Mouse (Mus musculus) liver, embryonic 13.5 days (tissue): ENCODE results near the gene Cfd. TPM values are rescaled to one million over a fixed set of nuclear protein-coding genes. Genes with fewer than 3 reads are reported as not detected.
A peak's percentile ranks its signal among the peaks of the same experiment; 100 is the strongest.

ENCODE experiments used
- ATAC-seq: fragments of 200-750 bp; cut with Nextera tagmentation; 2 replicates; pipeline ENCODE4 v1.8.0; 2017; ENCODE audit warnings: low read depth, mild to moderate bottlenecking, moderate number of reproducible peaks, moderate library complexity
- DNase-seq: peaks from one replicate; pipeline ENCODE4 v3.0.0; 2022
- H3K27ac ChIP-seq: fragments of 300-500 bp; sonication (generic); 2 replicates; pipeline ENCODE4 v1.5.1; 2015; ENCODE audit warnings: moderate library complexity, mild to moderate bottlenecking, inconsistent platforms
- H3K27me3 ChIP-seq: fragments of 300-500 bp; sonication (generic); 2 replicates; pipeline ENCODE4 v1.6.1; 2015; ENCODE audit warnings: mild to moderate bottlenecking, inconsistent platforms
- H3K36me3 ChIP-seq: fragments of 300-500 bp; sonication (generic); 2 replicates; pipeline ENCODE4 v1.6.1; 2015; ENCODE audit warnings: mild to moderate bottlenecking, inconsistent platforms
- H3K4me1 ChIP-seq: fragments of 300-500 bp; sonication (generic); replicated peaks from 2 replicates; pipeline ENCODE4 v1.6.1; 2015; ENCODE audit warnings: inconsistent platforms
- H3K4me2 ChIP-seq: fragments of 300-500 bp; sonication (generic); 2 replicates; pipeline ENCODE4 v1.6.1; 2015; ENCODE audit warnings: inconsistent platforms, mild to moderate bottlenecking, moderate library complexity
- H3K4me3 ChIP-seq: fragments of 300-500 bp; sonication (generic); replicated peaks from 2 replicates; pipeline ENCODE4 v1.5.1; 2015; ENCODE audit warnings: mild to moderate bottlenecking, inconsistent platforms
- H3K9ac ChIP-seq: fragments of 300-500 bp; sonication (generic); 2 replicates; pipeline ENCODE4 v1.6.1; 2015; ENCODE audit warnings: mild to moderate bottlenecking, inconsistent platforms
- H3K9me3 ChIP-seq: fragments of 300-500 bp; sonication (generic); replicated peaks from 2 replicates; pipeline ENCODE4 v1.6.1; 2016; ENCODE audit warnings: inconsistent platforms
- WGBS: fragments of 180-500 bp; shearing (Covaris S2); methylation state at CpG from one replicate; pipeline ENCODE4 v1.1.7; 2015; ENCODE audit not compliant: insufficient replicate concordance; 5-methylcytosine and 5-hydroxymethylcytosine counted together
- polyA plus RNA-seq: library from polyadenylated mRNA; unstranded; fragments of >200 nt; fragmentation: Nextera tagmentation; extraction: Ambion mirVana; gene quantifications from 2 replicates; pipeline ENCODE4 v1.2.1, GENCODE M21; 2015

The Cfd gene
- polyA plus RNA-seq, 1 experiment from 2014 or later: not detected

DNA sequence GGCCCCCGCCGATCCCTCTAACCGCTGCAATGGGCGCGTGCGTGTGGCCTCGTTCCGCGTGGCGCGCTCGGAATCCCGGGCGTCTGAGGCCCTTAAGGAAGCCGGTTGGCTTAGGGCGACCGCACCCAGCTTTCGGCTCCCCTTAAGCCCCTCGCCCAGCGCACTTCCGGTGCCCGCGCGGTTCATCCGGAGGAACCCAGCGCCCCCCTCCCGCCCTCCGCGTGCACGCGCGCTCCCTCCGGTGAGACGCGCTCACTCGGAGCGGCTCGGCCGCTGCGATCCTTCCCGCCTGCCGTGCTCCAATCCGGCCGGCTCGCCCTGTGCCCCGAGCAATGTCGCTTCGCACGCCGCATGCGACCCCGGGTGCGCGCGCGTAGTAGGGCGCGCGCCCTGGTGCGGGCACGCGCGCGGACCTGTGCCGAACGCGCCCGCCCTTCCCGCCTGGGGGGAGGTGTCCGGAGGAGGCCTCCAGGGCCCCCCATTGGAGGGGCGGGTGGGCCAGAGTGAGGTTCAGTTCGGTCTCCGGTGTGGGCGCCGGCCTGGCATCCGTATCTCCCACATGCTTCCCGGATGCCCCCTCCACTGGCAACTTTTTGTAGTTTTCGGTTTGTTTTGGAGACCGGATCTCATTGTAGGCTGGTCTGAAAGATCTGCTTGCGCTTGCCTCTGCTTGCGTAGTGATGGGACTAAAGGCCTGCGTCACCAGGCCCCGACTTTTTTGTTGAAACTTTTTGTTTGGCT is 35.7 kb upstream of the Cfd start:
- ATAC-seq (peak; percentile 29), DNase-seq (peak; percentile 54)
- no peaks in the 10 kb centered on the region for H3K27me3 ChIP-seq
- peaks cover 42% of the 10 kb centered on the region for H3K36me3 ChIP-seq
- H3K27ac ChIP-seq: peak overlapping the region; percentile 98
- peaks cover 84% of the 10 kb centered on the region for H3K4me1 ChIP-seq
- H3K4me2 ChIP-seq: peak overlapping the region; percentile 91
- peak overlapping the region; percentile 96 for H3K9ac ChIP-seq
- peak overlapping the region; percentile 95 for H3K4me3 ChIP-seq
- under 1% methylated on average over 83 of the region's 83 CpGs for WGBS
- no peaks in the 10 kb centered on the region for H3K9me3 ChIP-seq

GRCm38 (mm10) chr10:79855558-79856184 is 35.0 kb upstream of the Cfd start:
- 0% methylated on average over 10 of the region's 10 CpGs for WGBS
- Histone ChIP-seq H3K27me3 (no peaks in the 10 kb centered on the region), H3K27ac (peak overlapping the region; percentile 98), H3K4me2 (peak overlapping the region; percentile 91), H3K4me1 (peaks cover 79% of the 10 kb centered on the region), H3K9me3 (no peaks in the 10 kb centered on the region), H3K4me3 (peak overlapping the region; percentile 95), H3K9ac (peak overlapping the region; percentile 96), H3K36me3 (peaks cover 49% of the 10 kb centered on the region)
- no peak for ATAC-seq
- peak; percentile 42 for DNase-seq

DNA sequence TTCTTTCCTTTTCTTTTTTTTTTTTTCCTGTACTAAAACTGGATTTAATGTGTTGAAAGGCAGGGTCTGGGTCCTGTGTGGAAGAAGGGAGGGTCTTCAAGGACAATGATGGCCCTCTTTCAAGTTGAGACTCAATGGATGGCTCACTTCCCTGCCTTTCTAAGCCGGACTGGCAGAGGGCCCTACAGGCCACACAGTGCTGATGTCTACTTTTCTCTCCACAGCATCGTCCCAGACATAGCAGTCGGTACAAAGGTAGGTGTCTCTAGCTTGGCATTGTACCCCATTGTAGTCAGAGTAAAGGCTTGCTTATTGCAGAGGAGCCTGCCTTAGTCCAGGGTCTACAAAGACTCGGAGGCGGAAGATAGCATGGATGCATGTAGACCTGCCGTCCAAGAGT is 34.4 kb upstream of the Cfd start:
- H3K4me1 ChIP-seq: peaks cover 73% of the 10 kb centered on the region

GRCm38 (mm10) chr10:79856704-79857451 is 33.8 kb upstream of the Cfd start:
- peaks cover 61% of the 10 kb centered on the region for H3K36me3 ChIP-seq
- 28% methylated on average over 7 of the region's 7 CpGs for WGBS

More for the DNA sequence above, 34.4 kb upstream of the Cfd start:
- peak overlapping the region; percentile 91 for H3K4me2 ChIP-seq
- WGBS: 28% methylated on average over 6 of the region's 6 CpGs
- H3K36me3 ChIP-seq: peaks cover 55% of the 10 kb centered on the region
- no peak for ATAC-seq
- H3K27me3 ChIP-seq: no peaks in the 10 kb centered on the region
- peak overlapping the region; percentile 98 for H3K27ac ChIP-seq
- H3K9ac ChIP-seq: peak overlapping the region; percentile 96
- no peak for DNase-seq
- no peaks in the 10 kb centered on the region for H3K9me3 ChIP-seq
- peak overlapping the region; percentile 95 for H3K4me3 ChIP-seq

DNA sequence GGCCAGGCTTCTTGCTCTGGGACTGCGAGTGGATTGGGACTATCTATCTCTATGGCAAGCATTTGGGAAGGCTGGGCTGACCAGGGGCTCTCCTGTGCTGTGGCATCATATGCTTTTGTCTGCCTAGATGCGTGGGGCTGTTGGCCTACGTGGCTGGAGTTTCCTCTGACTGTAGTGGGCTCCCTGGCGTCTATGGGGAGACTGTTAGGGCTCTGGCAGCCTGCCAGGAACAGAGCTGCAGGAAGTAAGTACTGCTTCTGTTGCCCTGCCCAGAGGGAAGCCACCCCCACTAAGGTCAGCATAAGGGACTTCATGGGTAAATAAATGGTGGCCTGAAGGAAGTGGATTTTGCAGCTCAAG is 33.2 kb upstream of the Cfd start:
- peak overlapping the region; percentile 96 for H3K9ac ChIP-seq
- no peaks in the 10 kb centered on the region for H3K27me3 ChIP-seq
- peaks cover 67% of the 10 kb centered on the region for H3K36me3 ChIP-seq
- DNase-seq (no peak), ATAC-seq (no peak)
- H3K4me1 ChIP-seq: peaks cover 61% of the 10 kb centered on the region
- WGBS: 37% methylated on average over 4 of the region's 4 CpGs
- H3K27ac ChIP-seq: peak overlapping the region; percentile 98
- H3K9me3 ChIP-seq: no peaks in the 10 kb centered on the region
- peak overlapping the region; percentile 91 for H3K4me2 ChIP-seq
- H3K4me3 ChIP-seq: peak overlapping the region; percentile 95

More at GRCm38 (mm10) chr10:79856704-79857451, 33.8 kb upstream of the Cfd start:
- Histone ChIP-seq H3K27me3 (no peaks in the 10 kb centered on the region), H3K4me2 (peak overlapping the region; percentile 91), H3K4me1 (peaks cover 67% of the 10 kb centered on the region), H3K9ac (peak overlapping the region; percentile 96), H3K27ac (peak overlapping the region; percentile 98), H3K4me3 (peak overlapping the region; percentile 95), H3K9me3 (no peaks in the 10 kb centered on the region)
- ATAC-seq (no peak), DNase-seq (no peak)

GRCm38 (mm10) chr10:79857894-79858293 is 32.8 kb upstream of the Cfd start:
- WGBS: 83% methylated on average over 2 of the region's 2 CpGs
- no peak for ATAC-seq
- Histone ChIP-seq H3K9me3 (no peaks in the 10 kb centered on the region), H3K4me2 (peak overlapping the region; percentile 91), H3K27me3 (no peaks in the 10 kb centered on the region), H3K9ac (peak overlapping the region; percentile 96), H3K27ac (peak overlapping the region; percentile 98), H3K4me1 (peaks cover 57% of the 10 kb centered on the region), H3K36me3 (peaks cover 71% of the 10 kb centered on the region), H3K4me3 (peak overlapping the region; percentile 95)
- DNase-seq: no peak

- no peaks in the 10 kb centered on the region for H3K27me3 ChIP-seq
- 67% methylated on average over 17 of the region's 17 CpGs for WGBS
- DNase-seq (no peak), ATAC-seq (no peak)
- peaks cover 50% of the 10 kb centered on the region for H3K4me1 ChIP-seq
- H3K4me3 ChIP-seq: 0 out of 2 replicates have a peak overlapping the region, but pooled peaks have one; percentile 95
- H3K9me3 ChIP-seq: no peaks in the 10 kb centered on the region
- H3K4me2 ChIP-seq: peak overlapping the region; percentile 91
- H3K27ac ChIP-seq: peak overlapping the region; percentile 98; the same call in 1 of the 2 replicates
- H3K9ac ChIP-seq: peak overlapping the region; percentile 96
- peaks cover 78% of the 10 kb centered on the region for H3K36me3 ChIP-seq
Measured at GRCm38 (mm10) chr10:79858416-79859074, 32.1 kb upstream of the Cfd start.

GRCm38 (mm10) chr10:79859116-79859515 is 31.5 kb upstream of the Cfd start:
- H3K4me2 ChIP-seq: no peak overlapping the region
- DNase-seq: no peak
- H3K27me3 ChIP-seq: no peaks in the 10 kb centered on the region
- no peak for ATAC-seq
- no peak overlapping the region for H3K27ac ChIP-seq
- H3K36me3 ChIP-seq: peaks cover 83% of the 10 kb centered on the region
- H3K4me3 ChIP-seq: no peak overlapping the region
- H3K9me3 ChIP-seq: no peaks in the 10 kb centered on the region
- H3K4me1 ChIP-seq: peaks cover 46% of the 10 kb centered on the region
- 86% methylated on average over 11 of the region's 11 CpGs for WGBS
- H3K9ac ChIP-seq: no peak overlapping the region

- peaks cover 53% of the 10 kb centered on the region for H3K4me1 ChIP-seq
- H3K36me3 ChIP-seq: peaks cover 95% of the 10 kb centered on the region
- WGBS: 93% methylated on average over 26 of the region's 26 CpGs
- no peak overlapping the region for H3K27ac ChIP-seq
- no peak for DNase-seq
- H3K4me2 ChIP-seq: no peak overlapping the region
- no peak overlapping the region for H3K4me3 ChIP-seq
- no peak for ATAC-seq
- no peak overlapping the region for H3K9ac ChIP-seq
- H3K27me3 ChIP-seq: no peaks in the 10 kb centered on the region
- no peaks in the 10 kb centered on the region for H3K9me3 ChIP-seq
Measured at GRCm38 (mm10) chr10:79860079-79860911, 30.4 kb upstream of the Cfd start.

- Histone ChIP-seq H3K27me3 (no peaks in the 10 kb centered on the region), H3K9ac (no peak overlapping the region), H3K9me3 (no peaks in the 10 kb centered on the region), H3K4me1 (peaks cover 44% of the 10 kb centered on the region), H3K4me2 (no peak overlapping the region), H3K27ac (no peak overlapping the region), H3K4me3 (no peak overlapping the region), H3K36me3 (peaks cover 90% of the 10 kb centered on the region)
- WGBS: 89% methylated on average over 25 of the region's 25 CpGs
- ATAC-seq: no peak
- DNase-seq: no peak
Measured at GRCm38 (mm10) chr10:79861230-79862048, 29.2 kb upstream of the Cfd start.
